Mouse (Mus musculus) lung, postnatal 4 days (tissue): ENCODE measurements around the gene Mvp.

ENCODE experiments used
- DNase-seq, 2 experiments: peaks; one replicate each; pipeline ENCODE4 v3.0.0; 2021

The Mvp gene

GRCm38 (mm10) chr7:126988816-126989215 is 25.6 kb downstream of the Mvp start:
- DNase-seq: no peak

- peak; percentile 56 to 67 for DNase-seq
These were observed 28.1 kb downstream of the Mvp start for GRCm38 (mm10) chr7:126986319-126986718.

GRCm38 (mm10) chr7:126984667-126985444 is 29.6 kb downstream of the Mvp start:
- DNase-seq: peak; percentile 26 to 68

GRCm38 (mm10) chr7:126983113-126983512 is 31.3 kb downstream of the Mvp start:
- DNase-seq: no peak

GRCm38 (mm10) chr7:126982054-126982453 is 32.4 kb downstream of the Mvp start:
- DNase-seq: no peak

- DNase-seq: no peak
These were observed 32.8 kb downstream of the Mvp start for GRCm38 (mm10) chr7:126981601-126982000.

- no peak for DNase-seq
These were observed 35.6 kb downstream of the Mvp start for GRCm38 (mm10) chr7:126978841-126979240.

- peak in 1 of 2 experiments; percentile 15 for DNase-seq
These were observed 37.5 kb downstream of the Mvp start for GRCm38 (mm10) chr7:126976878-126977459.

- peak; percentile 95 to 97 for DNase-seq
These were observed 38.2 kb downstream of the Mvp start, which contains the start of gene Cdiptos for GRCm38 (mm10) chr7:126975950-126976866. Gene Cdiptos, minus strand, starts transcription at chr7:126976098.

GRCm38 (mm10) chr7:126975893-126975949 is 38.7 kb downstream of the Mvp start, which contains the start of gene Cdipt:
Gene Cdipt, plus strand, starts transcription at chr7:126975914.
- DNase-seq: no peak

- no peak for DNase-seq
These were observed 38.9 kb downstream of the Mvp start for GRCm38 (mm10) chr7:126975493-126975892.

- DNase-seq: no peak
These were observed 47.1 kb downstream of the Mvp start for GRCm38 (mm10) chr7:126967361-126967760.

GRCm38 (mm10) chr7:126965568-126965967 is 48.9 kb downstream of the Mvp start:
- DNase-seq: no peak

GRCm38 (mm10) chr7:126963548-126964286 is 50.7 kb downstream of the Mvp start:
- DNase-seq: peak; percentile 49 to 55

GRCm38 (mm10) chr7:126961965-126962364 is 52.5 kb downstream of the Mvp start:
- DNase-seq: no peak

GRCm38 (mm10) chr7:126961095-126961494 is 53.3 kb downstream of the Mvp start:
- no peak for DNase-seq

- DNase-seq: no peak
These were observed 54.6 kb downstream of the Mvp start for GRCm38 (mm10) chr7:126959780-126960179.

GRCm38 (mm10) chr7:126955125-126955524 is 59.3 kb downstream of the Mvp start:
- no peak for DNase-seq

- DNase-seq: no peak
These were observed 61.8 kb downstream of the Mvp start for GRCm38 (mm10) chr7:126952646-126953045.

GRCm38 (mm10) chr7:126951741-126952140 is 62.7 kb downstream of the Mvp start:
- DNase-seq: no peak

GRCm38 (mm10) chr7:126950647-126951615 is 63.5 kb downstream of the Mvp start:
- DNase-seq: no peak
